Mouse (Mus musculus): ENCODE measurements around the gene Sim2. TPM values are rescaled to one million over a fixed set of nuclear protein-coding genes. Genes with fewer than 3 reads are reported as not detected.

Gene Sim2
- total RNA-seq, 4 experiments from 2014 or later, result 0.18 to 1.4 (median 0.23) TPM; not detected in 1

- DNase-seq (ENCODE audit: low spot score in 2 of 2), result no peak
Observed at GRCm38 (mm10) chr16:94095109-94095822, 10.5 kb downstream of the Sim2 start.

- no peak for DNase-seq (ENCODE audit: low spot score in 2 of 2)
Observed at GRCm38 (mm10) chr16:94096479-94096878, 11.7 kb downstream of the Sim2 start.

- no peak for DNase-seq (ENCODE audit: low spot score in 2 of 2)
Observed at GRCm38 (mm10) chr16:94097724-94098455, 13.2 kb downstream of the Sim2 start.

GRCm38 (mm10) chr16:94113160-94113559, 28.4 kb downstream of the Sim2 start:
- DNase-seq (ENCODE audit: low spot score in 2 of 2), result no peak

- DNase-seq (ENCODE audit: low spot score in 2 of 2), result no peak
Observed at GRCm38 (mm10) chr16:94114693-94115092, 30.0 kb downstream of the Sim2 start.

- DNase-seq (ENCODE audit: low spot score in 2 of 2), result no peak
Observed at GRCm38 (mm10) chr16:94117333-94117732, 32.6 kb downstream of the Sim2 start.

GRCm38 (mm10) chr16:94118394-94118793, 33.7 kb downstream of the Sim2 start:
- DNase-seq (ENCODE audit: low spot score in 2 of 2), result no peak

GRCm38 (mm10) chr16:94122347-94122746, 37.6 kb downstream of the Sim2 start:
- no peak for DNase-seq (ENCODE audit: low spot score in 2 of 2)

GRCm38 (mm10) chr16:94123247-94123646, 38.5 kb downstream of the Sim2 start:
- DNase-seq (ENCODE audit: low spot score in 2 of 2), result peak in 1 of 2 experiments; percentile 24

GRCm38 (mm10) chr16:94125172-94125981, 40.6 kb downstream of the Sim2 start:
- DNase-seq (ENCODE audit: low spot score in 2 of 2), result no peak

- no peak for DNase-seq (ENCODE audit: low spot score in 2 of 2)
Observed at GRCm38 (mm10) chr16:94126200-94126599, 41.5 kb downstream of the Sim2 start.

GRCm38 (mm10) chr16:94128236-94128835, 43.6 kb downstream of the Sim2 start:
- no peak for DNase-seq (ENCODE audit: low spot score in 2 of 2)

- no peak for DNase-seq (ENCODE audit: low spot score in 2 of 2)
Observed at GRCm38 (mm10) chr16:94134218-94134617, 49.5 kb downstream of the Sim2 start.

- DNase-seq (ENCODE audit: low spot score in 2 of 2), result no peak
Observed at GRCm38 (mm10) chr16:94140746-94141145, 56.0 kb downstream of the Sim2 start.

- no peak for DNase-seq (ENCODE audit: low spot score in 2 of 2)
Observed at GRCm38 (mm10) chr16:94143325-94143724, 58.6 kb downstream of the Sim2 start.

GRCm38 (mm10) chr16:94148139-94148538, 63.4 kb downstream of the Sim2 start:
- peak in 1 of 2 experiments; percentile 32 for DNase-seq (ENCODE audit: low spot score in 2 of 2)

GRCm38 (mm10) chr16:94150125-94151103, 65.7 kb downstream of the Sim2 start:
- DNase-seq (ENCODE audit: low spot score in 2 of 2), result no peak

- peak; percentile 50 to 51 for DNase-seq (ENCODE audit: low spot score in 2 of 2)
Observed at GRCm38 (mm10) chr16:94155041-94155653, 70.4 kb downstream of the Sim2 start.

GRCm38 (mm10) chr16:94157819-94158218, 73.1 kb downstream of the Sim2 start:
- DNase-seq (ENCODE audit: low spot score in 2 of 2), result no peak

- no peak for DNase-seq (ENCODE audit: low spot score in 2 of 2)
Observed at GRCm38 (mm10) chr16:94162000-94162399, 77.3 kb downstream of the Sim2 start.
